Mouse (Mus musculus) neutrophil, adult 5-6 weeks (primary cell): ENCODE results near the gene Aggf1. TPM values are rescaled to one million over a fixed set of nuclear protein-coding genes. Genes with fewer than 3 reads are reported as not detected.

Experiments
- total RNA-seq: library from RNA; stranded (forward); fragments of 200-1000 nt; gene quantifications from 2 replicates; pipeline ENCODE4 v1.2.3, GENCODE M21; 2017

The Aggf1 gene
- total RNA-seq, 1 experiment from 2014 or later: 51.4 TPM

Other genes starting within 250 kb of the Aggf1 start
- 0.35 TPM in 1 of 2 replicates, not detected in the other for gene Pde8b, start 125.0 kb downstream of the Aggf1 start, total RNA-seq
- 1.7 and 2.4 TPM in 2 replicates for gene Zbed3, start 51.7 kb downstream of the Aggf1 start, total RNA-seq
- not detected in 2 replicates for gene Crhbp, start 69.6 kb upstream of the Aggf1 start, total RNA-seq
- gene S100z, start 103.4 kb upstream of the Aggf1 start, total RNA-seq: not detected in 2 replicates
- 5.4 and 5.5 TPM in 2 replicates for gene F2rl1, start 149.9 kb upstream of the Aggf1 start, total RNA-seq
- 2.9 and 3.1 TPM in 2 replicates for gene F2r, start 243.1 kb upstream of the Aggf1 start, total RNA-seq